Comparison of ENCODE assay signal across 8 mouse cellular contexts in genomic region chr7:80402651-80403321, GRCm38 (mm10). TPM values are rescaled to one million over a fixed set of nuclear protein-coding genes. Genes with fewer than 3 reads are reported as not detected.
DNase-seq lines count a peak whose midpoint lies in the region; ATAC-seq and TF ChIP-seq lines count a peak whose summit lies in the region.

No protein-coding gene starts in this region.

- peak; percentile 59 to 65 for DNase-seq in left cerebral cortex, adult 2 months (ENCODE audit: extremely low spot score in 1 of 2, low spot score in 2 of 2)
- DNase-seq in left cerebral cortex, adult 8-10 months (ENCODE audit: low spot score in 2 of 2), result no peak
- DNase-seq in cerebellum, adult 9-11 months, result peak; percentile 68
- DNase-seq in gastrocnemius, adult 8-10 months (ENCODE audit: low spot score in 2 of 2), result peak; percentile 34 to 56
- peak; percentile 77 for DNase-seq in induced T-regulatory cell, adult 2 months (ENCODE audit: low read depth)
- no peak for DNase-seq in liver, embryonic 14.5 days (ENCODE audit: low read depth in 3 of 3, low spot score in 3 of 3)
- DNase-seq in neural tube, embryonic 10.5 days (ENCODE audit: extremely low spot score, low spot score), result peak; percentile 83

- H3K36me3 ChIP-seq in liver, embryonic 14.5 days (replicated peaks; ENCODE audit: control insufficient read depth, insufficient read depth, low read depth), result no peaks in the 10 kb centered on the region
- 0 out of 2 replicates have a peak, but pooled peaks cover 4% of the 10 kb centered on the region for H3K36me3 ChIP-seq in stomach, embryonic 16.5 days (ENCODE audit: control insufficient read depth, insufficient read depth, low read length)

- peak overlapping the region; percentile 88 for H3K27ac ChIP-seq in left cerebral cortex, adult 2 months
- no peak overlapping the region for H3K27ac ChIP-seq in liver, embryonic 14.5 days
- peak overlapping the region; percentile 89 for H3K27ac ChIP-seq in stomach, embryonic 16.5 days (ENCODE audit: low read length)

- WGBS in liver, embryonic 14.5 days (ENCODE audit: insufficient replicate concordance), result 1% methylated on average over 50 of the region's 92 CpGs
- WGBS in stomach, embryonic 16.5 days, result under 1% methylated on average over 81 of the region's 92 CpGs

- intact Hi-C loops in left cerebral cortex, adult 2 months (cut with DNase I), result no loop called here

- H3K27me3 ChIP-seq in liver, embryonic 14.5 days (ENCODE audit: control insufficient read depth, insufficient read depth, low read length), result peaks cover 32% of the 10 kb centered on the region
- H3K27me3 ChIP-seq in stomach, embryonic 16.5 days (ENCODE audit: control insufficient read depth, insufficient read depth, low read length), result 0 out of 2 replicates have a peak, but pooled peaks cover 5% of the 10 kb centered on the region

- H3K4me3 ChIP-seq in left cerebral cortex, adult 2 months, result peak overlapping the region; percentile 89
- peak overlapping the region; percentile 61 to 63 for H3K4me3 ChIP-seq in liver, embryonic 14.5 days (ENCODE audit: insufficient read depth in 1 of 2, low read depth in 2 of 2, low read length in 2 of 2)
- H3K4me3 ChIP-seq in stomach, embryonic 16.5 days (replicated peaks; ENCODE audit: low read length), result peak overlapping the region; percentile 87

- no peak for TF ChIP-seq EP300 in liver, embryonic 14.5 days (IDR thresholded peaks at IDR 0.05; ENCODE audit: low read depth)

- ATAC-seq in liver, embryonic 14.5 days (ENCODE audit: insufficient read depth), result peak; percentile 66
- ATAC-seq in stomach, embryonic 16.5 days (ENCODE audit: insufficient read depth, low FRiP score), result peak; percentile 69

- peaks cover 0 to 9% of the 10 kb centered on the region in 2 experiments; a peak in 1 of 4 replicates for H3K4me1 ChIP-seq in liver, embryonic 14.5 days (replicated peaks; ENCODE audit: control insufficient read depth in 2 of 2, insufficient read depth in 2 of 2, low read length in 1 of 2)
- H3K4me1 ChIP-seq in stomach, embryonic 16.5 days (ENCODE audit: control insufficient read depth, insufficient read depth, low read length), result peaks cover 37% of the 10 kb centered on the region

- H3K4me2 ChIP-seq in liver, embryonic 14.5 days (ENCODE audit: low read depth), result peak overlapping the region; percentile 69
- H3K4me2 ChIP-seq in stomach, embryonic 16.5 days (ENCODE audit: low read depth, low read length), result peak overlapping the region; percentile 86

- no peaks in the 10 kb centered on the region for H3K9me3 ChIP-seq in liver, embryonic 14.5 days (ENCODE audit: control insufficient read depth, low read length)
- no peaks in the 10 kb centered on the region for H3K9me3 ChIP-seq in stomach, embryonic 16.5 days (replicated peaks; ENCODE audit: control insufficient read depth, low read length)

- TF ChIP-seq CTCF in left cerebral cortex, adult 2 months (IDR thresholded peaks at IDR 0.05), result no peak
- no peak for TF ChIP-seq CTCF in liver, embryonic 14.5 days (IDR thresholded peaks at IDR 0.05; ENCODE audit: low read depth)

- H3K9ac ChIP-seq in liver, embryonic 14.5 days (replicated peaks), result peak overlapping the region; percentile 63
- peak overlapping the region; percentile 98 for H3K9ac ChIP-seq in stomach, embryonic 16.5 days (ENCODE audit: low read length)

RNA-seq across cellular contexts. Expression of gene Furin, which starts 2.5 kb away (rescaled TPM):
- total RNA-seq in left cerebral cortex, adult 2 months (2021), result 10 to 100 TPM; 38.0 to 40.7 TPM
- 10 to 100 TPM; 30.7 to 33.6 (median 33.2) TPM for total RNA-seq in left cerebral cortex, adult 8-10 months (2022)
- 10 to 100 TPM; 50.3 to 60.1 (median 56.7) TPM for total RNA-seq in gastrocnemius, adult 8-10 months (2022)
- polyA plus RNA-seq in liver, embryonic 14.5 days (2012; rRNA removed), result 6.0 and 6.7 TPM in 2 replicates
- 3.8 and 4.5 TPM in 2 replicates for polyA plus RNA-seq in liver, embryonic 14.5 days (2014; fragmentation: Nextera tagmentation; extraction: Ambion mirVana)
- polyA plus RNA-seq in stomach, embryonic 16.5 days (2015; fragmentation: Nextera tagmentation; extraction: Ambion mirVana), result 8.7 and 9.5 TPM in 2 replicates

RNA-seq across cellular contexts. Expression of gene Fes, which starts 15.0 kb away (rescaled TPM):
- total RNA-seq in left cerebral cortex, adult 2 months (2021), result 1 to 10 TPM; 5.3 to 6.8 TPM
- 10 to 100 TPM in 1 of 4 experiments, 1 to 10 TPM in 3; 4.5 to 10.5 (median 6.9) TPM for total RNA-seq in left cerebral cortex, adult 8-10 months (2022)
- 1 to 10 TPM; 1.7 to 2.7 (median 2.4) TPM for total RNA-seq in gastrocnemius, adult 8-10 months (2022)
- 9.8 and 11.9 TPM in 2 replicates for polyA plus RNA-seq in liver, embryonic 14.5 days (2012; rRNA removed)
- polyA plus RNA-seq in liver, embryonic 14.5 days (2014; fragmentation: Nextera tagmentation; extraction: Ambion mirVana), result 9.0 and 10.1 TPM in 2 replicates
- polyA plus RNA-seq in stomach, embryonic 16.5 days (2015; fragmentation: Nextera tagmentation; extraction: Ambion mirVana), result 12.3 and 13.8 TPM in 2 replicates

RNA-seq across cellular contexts. Expression of gene Man2a2, which starts 31.6 kb away (rescaled TPM):
- total RNA-seq in left cerebral cortex, adult 2 months (2021), result 100 to 1,000 TPM; 152 to 157 TPM
- 100 to 1,000 TPM; 158 to 168 (median 165) TPM for total RNA-seq in left cerebral cortex, adult 8-10 months (2022)
- 100 to 1,000 TPM; 139 to 171 (median 148) TPM for total RNA-seq in gastrocnemius, adult 8-10 months (2022)
- 4.9 TPM in 2 replicates for polyA plus RNA-seq in liver, embryonic 14.5 days (2012; rRNA removed)
- polyA plus RNA-seq in liver, embryonic 14.5 days (2014; fragmentation: Nextera tagmentation; extraction: Ambion mirVana), result 1.5 and 1.7 TPM in 2 replicates
- polyA plus RNA-seq in stomach, embryonic 16.5 days (2015; fragmentation: Nextera tagmentation; extraction: Ambion mirVana), result 13.8 and 14.7 TPM in 2 replicates

RNA-seq across cellular contexts. Expression of gene Hddc3, which starts 59.9 kb away (rescaled TPM):
- total RNA-seq in left cerebral cortex, adult 2 months (2021), result 10 to 100 TPM; 46.4 to 56.4 TPM
- total RNA-seq in left cerebral cortex, adult 8-10 months (2022), result 10 to 100 TPM; 50.5 to 63.4 (median 57.2) TPM
- total RNA-seq in gastrocnemius, adult 8-10 months (2022), result 10 to 100 TPM; 22.9 to 26.1 (median 24.6) TPM
- 5.0 and 5.3 TPM in 2 replicates for polyA plus RNA-seq in liver, embryonic 14.5 days (2012; rRNA removed)
- 2.8 and 4.6 TPM in 2 replicates for polyA plus RNA-seq in liver, embryonic 14.5 days (2014; fragmentation: Nextera tagmentation; extraction: Ambion mirVana)
- 13.4 and 17.7 TPM in 2 replicates for polyA plus RNA-seq in stomach, embryonic 16.5 days (2015; fragmentation: Nextera tagmentation; extraction: Ambion mirVana)

Comparison
In these comparisons a context has a peak if more than half of its experiments do, and no peak if none do; other contexts are left out.
1. DNase-seq: peak in left cerebral cortex, adult 2 months (2 of 2), cerebellum, adult 9-11 months (single experiment), gastrocnemius, adult 8-10 months (2 of 2), induced T-regulatory cell, adult 2 months (single experiment) and neural tube, embryonic 10.5 days (single experiment); none in left cerebral cortex, adult 8-10 months (0 of 2) and liver, embryonic 14.5 days (0 of 3).
2. Peak in every context shown above with its lines, with median percentiles within 50 percentile points of each other: H3K4me3 ChIP-seq.